Mouse (Mus musculus) heart, adult 10 weeks (tissue): ENCODE measurements around the gene 1700093K21Rik. TPM values are rescaled to one million over a fixed set of nuclear protein-coding genes. Genes with fewer than 3 reads are reported as not detected.

ENCODE experiments used
- polyA plus RNA-seq: library from polyadenylated mRNA; stranded (reverse); fragments of 350-450 nt; fragmentation: Illumina TruSeq; extraction: RNeasy Lipid Tissue Mini Kit (QIAGEN cat#74804); gene quantifications from one replicate; pipeline ENCODE4 v1.2.3, GENCODE M21; 2014; ENCODE audit warnings: low read depth, low replicate concordance

The 1700093K21Rik gene
- polyA plus RNA-seq, result not detected

GRCm38 (mm10) chr11:23520473-23521205 lies at the start of gene 1700093K21Rik:
TSS of gene 1700093K21Rik (minus strand) at chr11:23521155.

GRCm38 (mm10) chr11:23497718-23498509 lies 23.0 kb downstream of the 1700093K21Rik start, which contains the start of gene Ahsa2:
TSS of gene Ahsa2 (minus strand) at chr11:23498030.

Other genes starting within 250 kb of the 1700093K21Rik start
- 29.3 TPM for gene Usp34, start 214.3 kb downstream of the 1700093K21Rik start, polyA plus RNA-seq
- 51.6 TPM for gene Ahsa2, start 23.1 kb downstream of the 1700093K21Rik start, polyA plus RNA-seq
- gene 0610010F05Rik, start 112.5 kb upstream of the 1700093K21Rik start, polyA plus RNA-seq, result 8.7 TPM
- 9.3 TPM for gene Pus10, start 144.5 kb upstream of the 1700093K21Rik start, polyA plus RNA-seq
- gene Pex13, start 144.8 kb upstream of the 1700093K21Rik start, polyA plus RNA-seq, result 19.7 TPM
- gene Rel, start 249.8 kb upstream of the 1700093K21Rik start, polyA plus RNA-seq, result 6.3 TPM